Mouse (Mus musculus) lung, adult 2 months (tissue): Measurements from ENCODE around the gene Fam98c. TPM values are rescaled to one million over a fixed set of nuclear protein-coding genes. Genes with fewer than 3 reads are reported as not detected.

Experiments
- DNase-seq: peaks from one replicate; pipeline ENCODE4 v3.0.0; 2022
- H3K4me1 ChIP-seq: fragments of 200-500 bp; 2 replicates; pipeline ENCODE4 v1.6.1; 2011; ENCODE audit warnings: low read length; ENCODE audit not compliant: control insufficient read depth, insufficient read depth
- H3K4me3 ChIP-seq: fragments of 200-500 bp; replicated peaks from 2 replicates; pipeline ENCODE3; 2011; ENCODE audit warnings: low read depth, mild to moderate bottlenecking, control low read depth, low read length; ENCODE audit errors: extremely low read depth
- CTCF ChIP-seq: fragments of 200-500 bp; IDR thresholded peaks from 2 replicates; pipeline ENCODE4 v1.5.1; 2011; ENCODE audit warnings: mild to moderate bottlenecking, low read length, control low read depth; ENCODE audit not compliant: insufficient read depth
- POLR2A ChIP-seq: fragments of 200-500 bp; IDR thresholded peaks from 2 replicates; pipeline ENCODE4 v1.6.1; 2011; ENCODE audit warnings: low read depth, mild to moderate bottlenecking, control low read depth, low read length, borderline replicate concordance; ENCODE audit errors: extremely low read depth
- WGBS: fragments of 180-500 bp; shearing (Covaris S2); methylation state at CpG from one replicate; pipeline ENCODE4 v1.1.7; 2018; 5-methylcytosine and 5-hydroxymethylcytosine counted together
- polyA plus RNA-seq: library from polyadenylated mRNA; depleted of rRNA; stranded (reverse); fragments of >200 nt; gene quantifications from 2 replicates; pipeline ENCODE4 v1.2.3, GENCODE M21; 2012

Fam98c gene
- polyA plus RNA-seq, 1 experiment: 47.7 TPM

- H3K4me1 ChIP-seq: no peaks in the 10 kb centered on the region
- no peak for DNase-seq
- no peak overlapping the region for H3K4me3 ChIP-seq
- WGBS: 43% methylated on average over 16 of the region's 16 CpGs
- no peak for TF ChIP-seq POLR2A
- no peak for TF ChIP-seq CTCF
Measured at GRCm38 (mm10) chr7:29137429-29137828, 18.6 kb downstream of the Fam98c start.

DNA sequence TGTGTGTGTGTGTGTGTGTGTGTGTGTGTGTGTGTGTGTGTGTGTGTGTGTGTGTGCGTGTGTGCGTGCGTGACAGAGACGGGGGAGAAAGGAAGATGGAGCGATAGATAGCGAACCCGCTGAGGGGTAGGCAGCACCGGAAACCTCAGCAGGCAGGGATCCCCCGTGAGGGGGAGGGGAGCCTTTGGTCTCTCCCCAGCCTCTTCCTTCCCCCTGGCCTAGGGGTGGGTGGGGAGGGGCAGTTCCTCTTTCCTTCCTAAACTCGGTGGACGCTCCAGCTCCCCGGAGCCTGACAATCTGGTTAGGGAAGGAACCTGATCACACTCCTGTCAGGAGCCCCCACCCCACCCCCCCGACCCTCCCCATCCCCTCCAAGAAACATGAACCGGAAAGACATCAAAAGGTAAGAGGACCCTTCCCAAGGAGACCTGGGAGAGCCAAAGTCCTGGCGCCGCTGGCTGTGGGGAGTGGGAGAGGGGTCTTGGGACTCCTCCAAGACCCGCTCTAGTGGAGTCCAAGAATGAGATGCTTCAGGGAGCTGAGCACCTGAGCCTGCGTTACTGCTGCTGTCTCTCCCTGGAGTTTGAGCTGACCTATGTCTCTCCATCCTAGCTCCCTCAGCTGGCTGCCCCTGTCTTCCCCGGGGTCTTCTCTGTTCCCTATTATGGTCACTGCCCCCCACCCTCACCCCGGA lies 21.2 kb downstream of the Fam98c start, which contains the start of gene Rasgrp4:
Gene Rasgrp4 (plus strand): TSS at position 159 of the 694 bp plus-strand sequence.
- Histone ChIP-seq H3K4me3 (peak within 1 kb of the TSS; percentile 46), H3K4me1 (no peaks in the 10 kb centered on the region)
- WGBS: under 1% methylated on average over 14 of the region's 20 CpGs
- no peak for TF ChIP-seq CTCF
- TF ChIP-seq POLR2A: no peak
- no peak for DNase-seq

GRCm38 (mm10) chr7:29134230-29134629 lies 21.8 kb downstream of the Fam98c start:
- no peak overlapping the region for H3K4me3 ChIP-seq
- DNase-seq: no peak
- 8% methylated on average over 4 of the region's 4 CpGs for WGBS
- no peak for TF ChIP-seq CTCF
- TF ChIP-seq POLR2A: no peak
- H3K4me1 ChIP-seq: no peaks in the 10 kb centered on the region

- DNase-seq: no peak
- TF ChIP-seq POLR2A (no peak), CTCF (peak; percentile 47)
- no peak overlapping the region for H3K4me3 ChIP-seq
- no peaks in the 10 kb centered on the region for H3K4me1 ChIP-seq
- 76% methylated on average over 2 of the region's 2 CpGs for WGBS
Measured at GRCm38 (mm10) chr7:29128725-29129124, 27.3 kb downstream of the Fam98c start.

- H3K4me1 ChIP-seq: no peaks in the 10 kb centered on the region
- TF ChIP-seq POLR2A (no peak), CTCF (peak; percentile 77)
- DNase-seq: peak; percentile 72
- H3K4me3 ChIP-seq: no peak overlapping the region
- WGBS: 15% methylated on average over 7 of the region's 7 CpGs
Measured at GRCm38 (mm10) chr7:29126173-29126915, 29.7 kb downstream of the Fam98c start.

DNA sequence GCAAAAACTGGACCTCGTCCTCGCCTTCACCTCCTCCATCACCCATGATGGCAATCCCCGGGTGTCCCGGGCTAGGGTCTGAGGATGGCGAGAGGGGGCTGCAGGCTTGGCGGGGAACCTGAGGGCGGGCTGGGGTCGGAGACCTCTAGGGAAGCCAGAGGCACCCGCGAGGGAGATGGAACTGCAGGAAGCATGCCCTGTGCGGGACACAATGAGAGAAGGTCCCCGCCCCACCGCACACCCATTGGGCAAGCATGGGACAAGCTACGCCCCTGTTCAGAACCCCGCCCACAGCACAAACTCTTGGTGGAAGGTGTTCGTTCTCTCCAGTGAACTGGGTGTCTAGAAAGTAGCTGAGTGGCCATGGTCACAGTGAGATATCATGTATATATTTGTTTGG lies 31.1 kb downstream of the Fam98c start, which contains the start of gene Ryr1:
Gene Ryr1 (minus strand): TSS at position 210 of the 400 bp plus-strand sequence.
- peak; percentile 33 for DNase-seq
- TF ChIP-seq POLR2A (no peak), CTCF (no peak)
- WGBS: 3% methylated on average over 16 of the region's 16 CpGs
- Histone ChIP-seq H3K4me1 (no peaks in the 10 kb centered on the region), H3K4me3 (no peak within 1 kb of the TSS)

DNA sequence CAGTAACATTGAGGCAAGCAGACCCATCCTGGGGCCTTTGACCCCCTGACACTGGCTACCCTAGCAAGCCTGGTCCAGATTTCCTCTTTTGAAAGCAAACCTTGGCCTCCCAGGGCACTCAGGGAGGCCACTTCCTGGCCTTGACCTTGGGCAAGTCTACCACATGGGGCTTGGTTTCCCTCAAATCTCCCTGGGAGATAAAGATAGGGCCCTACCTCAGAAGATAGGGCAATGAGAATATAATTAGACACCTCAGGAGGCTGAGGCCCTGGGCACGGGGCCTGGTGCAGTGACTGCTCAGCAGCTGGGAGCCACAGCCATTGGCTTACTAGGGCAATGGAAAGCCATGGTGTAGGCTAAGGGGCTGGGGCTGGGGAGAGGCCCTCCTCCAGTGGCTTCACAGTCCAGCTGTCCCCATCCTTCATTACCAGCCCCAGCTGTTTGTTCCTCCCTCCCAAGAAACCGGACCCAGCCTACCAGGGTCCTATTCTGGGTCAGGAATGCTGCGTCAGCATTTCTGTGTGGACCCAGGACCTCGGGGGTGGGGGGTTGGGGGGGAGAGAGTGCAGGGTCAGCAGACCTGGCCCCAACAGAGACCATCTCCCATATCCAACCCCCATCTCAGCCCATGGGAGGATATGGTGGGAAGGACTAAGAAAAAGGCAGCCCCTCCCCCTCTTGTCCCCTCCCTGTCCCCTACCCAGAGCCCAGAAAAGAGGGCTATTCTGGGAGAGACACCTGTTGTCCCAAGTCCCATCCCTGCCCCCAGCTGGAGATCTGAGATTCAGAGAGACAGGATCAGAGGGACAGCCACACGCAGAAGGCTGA lies 32.3 kb downstream of the Fam98c start:
- Histone ChIP-seq H3K4me1 (no peaks in the 10 kb centered on the region), H3K4me3 (no peak overlapping the region)
- TF ChIP-seq POLR2A (no peak), CTCF (no peak)
- DNase-seq: no peak
- 45% methylated on average over 5 of the region's 5 CpGs for WGBS

GRCm38 (mm10) chr7:29122821-29123220 lies 33.2 kb downstream of the Fam98c start:
- no peaks in the 10 kb centered on the region for H3K4me1 ChIP-seq
- 89% methylated on average over 9 of the region's 9 CpGs for WGBS
- no peak overlapping the region for H3K4me3 ChIP-seq
- no peak for DNase-seq
- no peak for TF ChIP-seq CTCF

DNA sequence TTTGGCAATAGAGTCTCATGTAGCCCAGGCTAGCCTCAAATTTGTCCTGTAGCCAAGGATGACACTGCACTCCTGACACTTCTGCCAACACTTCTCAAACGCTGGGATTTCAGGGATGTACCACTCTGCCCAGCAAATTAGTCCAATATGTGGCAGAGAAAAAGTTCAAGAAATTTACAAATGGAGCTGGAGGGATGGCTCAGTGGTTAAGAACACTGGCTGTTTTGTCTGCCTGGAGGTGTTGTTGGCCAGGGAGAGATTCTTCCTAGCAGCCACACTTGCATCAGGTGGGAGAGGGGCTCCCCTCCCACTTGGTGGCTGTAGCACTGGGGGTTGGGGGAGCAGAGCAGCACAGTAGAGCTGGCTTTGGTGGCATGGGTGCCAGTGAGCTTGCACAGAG lies 36.5 kb downstream of the Fam98c start:
- TF ChIP-seq POLR2A: no peak
- TF ChIP-seq CTCF: no peak
- no peak for DNase-seq
- Histone ChIP-seq H3K4me3 (no peak overlapping the region), H3K4me1 (no peaks in the 10 kb centered on the region)
- WGBS: 61% methylated on average over 1 of the region's 1 CpGs
